Mouse (Mus musculus) gastrocnemius, postnatal 36 days (tissue): ENCODE measurements around the gene Mcfd2. TPM values are rescaled to one million over a fixed set of nuclear protein-coding genes. Genes with fewer than 3 reads are reported as not detected.

Experiments
- DNase-seq, 2 experiments: peaks; one replicate each; pipeline ENCODE4 v3.0.0; 2022
- intact Hi-C: fragments of 180-260 bp; cut with DNase I; formaldehyde crosslinking; loops from one replicate; pipeline ENCODE4 v1.15.1; 2025
- total RNA-seq, 2 experiments: library from RNA; stranded (reverse); gene quantifications; 2 replicates each; pipeline ENCODE4 v1.2.3; 2021

The Mcfd2 gene
- total RNA-seq, 2 experiments from 2014 or later = 19.0 to 21.7 TPM

DNA sequence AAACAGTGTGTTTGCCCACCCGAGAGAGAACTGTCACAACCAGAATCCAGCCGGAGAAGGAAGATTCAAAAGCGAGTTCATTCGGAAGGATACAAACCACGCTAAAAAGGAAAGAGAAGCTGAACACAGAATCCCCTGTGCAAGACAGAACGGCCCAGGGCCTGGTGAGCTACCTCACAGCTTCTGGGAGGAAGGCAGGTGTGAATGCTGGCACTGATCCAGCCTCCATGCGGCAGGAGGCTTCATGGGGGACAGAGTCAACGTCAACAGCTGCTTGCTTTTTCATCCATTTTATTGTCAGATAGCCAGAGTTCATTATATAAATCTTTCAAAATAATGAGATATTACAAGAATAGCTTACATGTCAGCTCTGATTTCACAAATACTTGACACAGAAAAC lies 11.4 kb downstream of the Mcfd2 start:
- intact Hi-C loops = no loop called here
- DNase-seq = peak in 1 of 2 experiments; percentile 5

DNA sequence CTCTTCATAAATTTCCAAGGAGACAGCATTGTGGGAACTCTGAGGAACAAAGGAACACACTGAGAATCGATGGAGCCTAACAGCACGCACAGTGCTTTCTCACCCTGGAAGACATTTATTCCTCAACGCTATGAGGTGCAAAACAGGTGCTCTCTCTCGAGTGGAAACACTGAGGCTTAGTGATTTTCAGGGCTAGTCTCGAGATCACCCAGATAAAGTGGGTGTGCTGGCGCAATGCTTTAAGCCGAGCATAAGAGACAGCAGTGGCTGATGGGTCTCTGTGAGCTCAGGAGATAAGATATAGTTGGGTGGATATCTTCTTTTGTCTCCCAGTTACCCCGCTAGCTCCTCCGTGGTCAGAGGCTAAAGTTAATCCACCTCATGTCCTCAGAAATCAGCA lies 19.6 kb downstream of the Mcfd2 start:
- intact Hi-C loops = loop anchor here (5.0 kb wide), 1 partner anchor 329 kb away; the partner anchor contains the start of gene Tmem247
- no peak for DNase-seq

DNA sequence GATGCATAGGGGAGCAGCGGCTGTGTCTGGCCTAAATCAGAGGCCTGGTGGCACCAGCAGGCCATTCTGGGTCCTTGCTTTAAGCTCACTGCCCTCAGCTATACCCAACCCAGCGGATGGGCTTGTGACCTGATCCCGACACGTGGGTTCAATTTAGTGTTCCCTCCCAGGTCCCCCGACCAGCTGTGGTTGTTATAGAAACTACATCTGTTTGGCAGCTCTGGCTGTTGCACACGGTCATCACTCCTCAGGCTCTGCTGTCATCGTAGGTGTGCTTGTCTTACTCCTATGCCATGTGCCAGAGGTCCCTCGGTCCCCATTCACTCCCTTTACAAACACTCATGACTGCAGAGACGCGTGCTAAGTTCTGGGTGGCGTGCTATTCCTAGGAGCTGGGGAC lies 27.9 kb downstream of the Mcfd2 start:
- intact Hi-C loops = no loop called here
- no peak for DNase-seq

DNA sequence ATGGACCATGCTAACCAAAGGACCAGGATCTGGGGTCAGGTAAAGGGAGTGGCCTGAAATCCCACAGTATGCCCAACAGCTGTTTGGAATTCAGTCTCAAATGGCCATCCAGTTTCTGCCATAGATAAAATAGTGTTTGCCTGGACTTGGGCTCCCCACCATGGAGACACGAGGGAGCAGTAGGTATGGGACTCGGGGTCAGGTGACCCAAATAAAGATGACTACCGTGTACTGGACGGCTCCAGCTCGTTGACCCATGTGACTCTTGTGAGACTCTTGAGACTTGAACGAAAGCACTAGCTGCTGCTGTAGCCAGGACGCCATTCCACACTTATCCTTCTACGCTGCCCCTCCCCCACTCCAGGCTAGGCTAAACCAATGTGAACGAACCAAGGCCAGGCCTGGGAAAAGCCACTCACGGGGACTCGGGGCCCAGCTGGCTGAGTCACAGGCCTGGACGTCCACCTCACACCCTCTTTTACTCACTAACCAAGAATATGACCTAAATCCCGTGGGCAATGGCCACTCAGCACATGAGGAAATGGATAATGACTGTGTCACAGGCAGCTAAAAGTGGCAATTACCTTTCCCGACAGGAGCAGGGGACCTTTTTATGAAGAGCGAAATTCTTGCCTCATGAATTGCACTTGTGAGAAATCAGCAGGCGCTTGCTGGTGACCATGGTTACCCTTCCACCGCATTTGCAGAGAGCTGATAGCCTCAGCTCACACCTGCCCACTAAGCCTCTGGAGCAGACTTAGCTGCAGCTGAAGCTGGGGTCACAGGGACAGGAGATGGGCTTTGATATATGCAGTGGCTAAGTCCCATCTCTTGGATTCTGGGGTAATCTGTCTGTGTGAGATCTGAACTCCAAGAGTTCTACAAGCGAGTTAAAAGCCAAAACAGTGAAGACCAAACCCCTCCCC lies 28.7 kb downstream of the Mcfd2 start:
- intact Hi-C loops = no loop called here
- no peak for DNase-seq

DNA sequence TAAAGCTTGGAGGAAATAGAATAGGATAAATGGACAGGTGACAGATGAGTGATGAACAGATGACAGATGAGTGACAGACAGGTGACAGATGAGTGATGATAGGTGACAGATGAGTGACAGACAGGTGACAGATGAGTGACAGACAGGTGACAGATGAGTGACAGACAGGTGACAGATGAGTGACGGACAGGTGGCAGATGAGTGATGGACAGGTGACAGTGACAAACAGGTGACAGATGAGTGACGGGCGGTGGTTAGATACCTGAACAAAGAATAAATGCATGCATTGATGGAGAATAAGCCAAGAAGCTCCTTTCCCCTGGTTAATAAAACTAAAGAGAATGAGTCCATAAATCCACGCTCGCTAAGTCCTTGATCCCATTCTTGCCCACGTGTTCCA lies 30.7 kb downstream of the Mcfd2 start:
- DNase-seq = no peak
- intact Hi-C loops = no loop called here

DNA sequence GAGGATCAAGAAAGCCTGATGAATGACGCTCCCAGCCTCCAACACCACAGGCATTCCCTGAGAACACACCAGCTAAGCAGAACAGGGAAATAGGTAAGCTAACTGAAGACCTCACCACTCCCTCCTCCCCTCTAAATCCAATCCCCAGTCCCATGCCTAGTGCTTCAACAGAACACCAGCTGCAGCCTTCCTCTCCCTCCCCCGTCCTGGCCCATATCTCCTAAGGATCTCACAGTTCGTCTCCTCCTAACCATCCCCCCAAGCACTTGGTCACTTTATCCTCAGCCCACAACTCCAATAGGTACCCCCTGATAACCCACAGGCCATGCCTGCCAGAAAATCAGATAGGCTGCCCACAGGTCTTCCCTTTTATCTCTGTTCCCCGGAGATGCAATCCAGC lies 37.9 kb downstream of the Mcfd2 start:
- intact Hi-C loops = no loop called here
- DNase-seq = no peak

DNA sequence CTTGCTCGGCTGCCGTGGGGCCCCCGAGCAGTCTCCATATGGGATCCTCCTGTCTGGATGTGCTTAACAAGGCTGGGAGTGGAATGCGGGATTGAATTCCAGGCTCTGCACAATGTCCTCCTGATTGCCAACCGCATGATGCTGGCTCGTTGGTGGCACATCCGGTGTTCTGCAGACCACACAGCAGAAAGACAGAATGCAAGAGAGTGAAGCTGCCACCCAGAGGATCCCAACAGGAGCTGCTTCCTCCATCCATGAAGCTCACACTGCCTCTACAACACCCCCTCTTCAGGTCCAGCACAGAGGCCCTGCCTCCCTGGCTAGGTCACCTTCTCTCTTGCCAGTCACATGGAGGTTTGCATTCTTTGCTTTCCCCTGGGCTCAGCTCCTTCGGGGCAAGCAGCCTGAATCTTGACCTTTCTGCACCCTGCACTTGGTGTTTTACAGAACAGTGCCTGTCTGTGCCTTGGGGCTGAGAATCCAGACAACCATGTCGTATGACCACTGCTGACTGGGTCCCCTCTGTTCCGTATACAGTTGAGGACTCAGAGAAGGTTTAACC lies 39.6 kb downstream of the Mcfd2 start:
- intact Hi-C loops = no loop called here
- DNase-seq = no peak

DNA sequence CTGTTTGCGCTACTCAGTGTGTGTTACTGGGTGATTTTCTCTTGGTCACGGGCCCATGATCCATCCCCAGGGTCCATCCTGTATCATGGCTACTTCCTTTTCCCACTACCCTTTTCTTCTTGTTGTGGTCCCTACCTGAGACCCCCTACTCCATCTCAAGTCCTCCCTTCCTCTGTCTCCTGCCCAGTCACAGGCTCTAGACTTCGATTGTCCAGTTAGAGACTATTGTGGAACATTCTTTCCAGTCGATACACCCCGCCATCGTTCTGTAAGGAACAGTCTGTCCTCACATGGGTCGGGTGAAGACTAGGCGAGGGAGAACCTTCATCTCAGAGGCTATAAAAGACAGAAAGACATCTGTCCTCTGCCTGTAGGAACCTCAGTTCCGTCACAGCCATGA lies 40.4 kb downstream of the Mcfd2 start:
- DNase-seq = no peak
- intact Hi-C loops = no loop called here

DNA sequence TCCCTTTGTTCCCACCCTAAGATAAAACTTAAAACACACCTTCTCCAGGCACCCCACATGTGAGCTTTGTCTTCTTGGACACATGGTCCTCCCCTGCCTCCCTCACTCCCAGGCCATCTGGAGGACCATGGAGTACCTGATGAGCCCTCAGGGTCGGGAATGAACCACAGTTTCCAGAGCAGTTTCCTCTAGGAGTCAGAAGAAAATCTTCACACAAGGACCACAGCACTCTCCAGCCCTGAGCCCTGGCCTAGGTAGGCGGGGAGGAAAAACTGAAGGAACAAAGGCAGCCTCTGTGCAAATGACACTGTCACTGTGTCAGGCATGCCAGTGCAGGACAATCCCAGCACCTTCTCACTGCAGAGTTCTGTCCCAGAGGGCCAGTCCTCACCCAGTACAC lies 41.3 kb downstream of the Mcfd2 start:
- intact Hi-C loops = no loop called here
- DNase-seq = no peak

DNA sequence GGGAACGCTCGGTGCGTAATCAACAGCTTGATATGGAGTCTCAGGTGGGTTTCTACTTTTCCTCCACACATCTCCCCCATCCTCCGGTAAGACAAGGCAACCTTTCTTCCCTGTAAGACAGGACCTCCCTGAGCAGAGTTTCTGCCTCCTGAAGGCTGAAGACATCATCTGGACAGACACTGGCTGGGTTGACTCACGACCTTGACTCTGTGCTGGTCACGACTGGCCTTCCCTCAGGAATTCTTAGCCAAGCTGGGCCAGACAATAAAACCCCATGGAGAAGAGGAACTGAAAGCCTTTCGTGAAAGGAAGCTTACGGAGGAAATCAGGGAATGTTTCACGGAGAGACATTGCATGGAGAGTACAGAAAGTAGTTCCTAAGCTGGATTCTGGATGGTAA lies 46.3 kb downstream of the Mcfd2 start:
- intact Hi-C loops = no loop called here
- no peak for DNase-seq

DNA sequence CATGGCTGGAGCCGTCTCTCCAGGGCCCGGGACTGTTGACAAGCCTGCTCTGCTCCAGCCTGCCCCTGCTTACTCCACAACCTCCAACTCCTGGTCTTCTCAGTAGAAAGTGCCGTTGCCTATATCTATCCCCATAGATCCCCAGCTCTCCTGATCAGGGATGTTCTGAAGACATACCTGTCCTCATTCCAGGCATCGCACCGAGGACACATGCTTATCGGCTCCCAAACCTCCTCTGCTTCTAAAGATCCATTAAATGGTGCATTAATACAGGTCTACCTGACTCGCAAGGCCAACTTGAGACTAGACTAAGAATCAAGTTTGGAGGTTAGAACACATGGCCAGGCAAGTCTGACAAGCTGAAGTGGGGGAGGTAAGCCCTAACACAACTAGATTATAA lies 51.2 kb downstream of the Mcfd2 start:
- DNase-seq = no peak
- intact Hi-C loops = no loop called here

DNA sequence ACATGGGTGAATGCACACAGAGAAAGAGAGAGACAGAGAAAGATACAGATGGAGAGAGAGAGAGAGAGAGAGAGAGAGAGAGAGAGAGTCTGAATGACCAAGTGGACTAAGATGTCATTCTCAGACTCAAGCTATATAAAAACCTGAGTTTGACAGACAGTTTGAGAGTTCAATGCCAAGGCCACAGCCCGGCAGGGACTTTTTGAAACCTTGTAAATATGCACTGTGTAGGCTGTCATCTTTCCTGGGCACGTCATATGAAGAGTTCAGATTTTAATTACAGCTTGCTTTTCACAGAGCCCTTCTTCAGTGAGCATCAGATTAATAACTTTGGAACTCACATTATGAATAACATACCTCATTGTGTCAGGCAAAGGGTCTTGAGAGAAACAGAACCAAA lies 55.2 kb downstream of the Mcfd2 start:
- DNase-seq = no peak
- intact Hi-C loops = no loop called here

DNA sequence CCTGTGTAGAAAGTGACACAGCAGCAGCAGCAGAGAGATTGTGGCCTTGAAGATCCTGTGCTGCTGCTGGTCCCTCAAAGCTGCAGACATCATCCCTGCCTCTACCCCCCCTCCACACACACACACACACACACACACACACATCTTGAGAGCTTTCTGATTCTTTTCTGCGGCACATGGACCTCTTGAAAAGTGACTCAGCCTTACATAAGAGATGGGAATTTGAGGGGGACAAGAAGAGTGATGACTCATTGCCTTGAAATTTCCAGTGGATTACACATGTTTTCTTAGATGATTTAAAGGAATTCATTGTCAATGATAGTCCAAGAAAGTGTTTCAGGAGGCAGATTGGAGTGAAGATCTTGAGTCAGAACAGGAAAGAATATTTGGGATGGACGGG lies 58.9 kb downstream of the Mcfd2 start:
- no peak for DNase-seq

More for the DNA sequence above, 58.9 kb downstream of the Mcfd2 start:
- intact Hi-C loops = no loop called here

Other genes starting within 250 kb of the Mcfd2 start
- 1 to 10 TPM; 1.7 to 1.9 TPM for gene Pigf, start 240.5 kb downstream of the Mcfd2 start, total RNA-seq
- 10 to 100 TPM; 40.8 to 41.3 TPM for gene Cript, start 240.4 kb downstream of the Mcfd2 start, total RNA-seq
- gene Socs5, start 158.3 kb downstream of the Mcfd2 start, total RNA-seq = 10 to 100 TPM; 10.9 to 14.1 TPM
- 1 to 10 TPM; 6.8 to 8.2 TPM for gene Ttc7, start 17.0 kb upstream of the Mcfd2 start, total RNA-seq
- not detected for gene Stpg4, start 161.8 kb upstream of the Mcfd2 start, total RNA-seq
- gene Calm2, start 181.0 kb upstream of the Mcfd2 start, total RNA-seq = 100 to 1,000 TPM; 131 to 155 TPM